Mouse (Mus musculus) cerebral cortex, adult 2 months (tissue): ENCODE data around the gene Aldh2.

ENCODE experiments used
- WGBS: fragments of 180-500 bp; shearing (Covaris S2); methylation state at CpG from one replicate; pipeline ENCODE4 v1.1.7; 2018; 5-methylcytosine and 5-hydroxymethylcytosine counted together

Gene Aldh2

DNA sequence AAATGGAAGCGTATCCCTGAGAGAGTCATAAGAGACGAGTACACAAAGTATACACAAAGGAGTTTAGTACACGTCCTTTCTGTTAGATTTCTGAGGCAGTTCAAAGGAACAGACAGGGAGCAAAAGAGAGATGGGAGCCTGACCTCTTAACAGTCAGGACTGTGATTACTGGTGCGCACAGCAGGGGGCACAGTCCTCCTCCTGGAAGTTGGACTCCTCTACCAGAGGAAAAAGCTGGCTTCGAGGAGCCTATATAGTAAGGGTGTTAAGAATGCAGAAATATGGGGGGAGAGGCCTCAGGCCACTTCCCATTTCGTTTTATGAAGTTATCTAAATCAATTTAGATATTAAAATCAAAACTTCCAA lies 47.1 kb downstream of the Aldh2 start:
- WGBS: 19% methylated on average over 6 of the region's 6 CpGs

- 1% methylated on average over 55 of the region's 55 CpGs for WGBS
Measured at GRCm38 (mm10) chr5:121545793-121546529, 47.7 kb downstream of the Aldh2 start, which contains the start of gene Mapkapk5. Mapkapk5 (minus strand) TSS chr5:121545905.

DNA sequence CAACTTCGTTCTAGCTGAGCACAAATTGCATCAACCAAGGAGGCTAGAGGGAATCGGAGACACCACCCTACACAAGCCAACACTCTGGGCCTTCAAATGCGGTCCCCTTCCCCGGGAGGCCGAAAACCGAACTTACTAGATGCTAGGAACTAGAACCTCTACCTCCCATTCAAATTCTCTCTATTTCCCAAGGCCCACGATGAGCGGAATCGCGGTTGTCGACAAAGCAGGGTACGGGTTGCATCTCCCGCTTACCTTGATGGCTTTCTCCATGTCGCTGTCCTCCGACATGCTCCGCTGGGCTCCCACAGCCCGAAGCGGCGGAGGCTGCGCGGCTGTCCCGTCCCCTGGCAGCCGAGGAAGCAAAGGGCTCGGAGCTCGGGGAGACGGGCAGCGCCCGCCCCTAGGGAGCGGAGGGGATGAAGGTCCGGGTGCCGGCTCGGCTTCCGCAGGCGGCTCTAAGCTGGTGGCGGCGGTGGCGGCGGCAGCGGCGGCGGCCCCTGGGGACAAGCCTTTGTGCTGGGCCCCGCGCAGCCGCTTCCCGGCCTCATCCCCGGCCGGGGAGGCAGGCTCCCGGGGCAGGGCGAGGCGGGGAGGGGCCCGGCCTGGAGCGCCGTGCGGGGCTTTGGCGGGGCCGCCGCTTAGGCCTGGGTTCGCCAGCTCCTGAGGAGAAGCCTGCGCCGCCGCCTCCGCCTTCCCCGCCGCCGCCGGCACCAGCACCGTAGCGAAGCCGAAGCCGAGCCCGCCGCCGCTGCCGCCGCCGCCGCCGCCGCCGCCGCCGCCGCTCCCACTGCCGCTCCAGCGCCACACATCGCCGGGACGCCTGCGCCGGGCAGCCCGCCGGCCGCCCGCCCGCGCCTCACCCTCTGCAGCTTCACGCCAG lies 48.5 kb downstream of the Aldh2 start, which contains the start of the genes Adam1a and Gm42878:
TSS of gene Adam1a (minus strand) at position 573 of the 883 bp plus-strand sequence.
TSS of gene Gm42878 (minus strand) at position 573 of the 883 bp plus-strand sequence.
- under 1% methylated on average over 74 of the region's 97 CpGs for WGBS

- WGBS: 52% methylated on average over 3 of the region's 3 CpGs
Measured at GRCm38 (mm10) chr5:121543370-121543769, 50.3 kb downstream of the Aldh2 start.

DNA sequence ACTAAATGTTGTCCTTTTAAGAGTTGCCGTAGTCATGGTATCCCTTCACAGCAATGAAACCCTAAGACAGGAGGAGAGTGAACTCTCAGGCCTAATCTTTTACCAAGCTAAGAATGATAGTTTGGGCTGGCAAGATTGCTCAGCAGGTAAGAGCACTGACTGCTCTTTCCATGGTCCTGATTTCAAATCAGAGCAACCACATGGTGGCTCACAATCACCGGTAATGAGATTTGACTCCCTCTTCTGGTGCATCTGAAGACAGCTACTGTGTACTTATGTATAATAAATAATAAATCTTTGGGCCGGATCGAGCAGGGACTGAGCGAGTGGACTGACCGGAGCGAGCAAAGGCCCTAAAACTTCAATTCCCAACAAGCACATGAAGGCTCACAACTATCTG lies 52.4 kb downstream of the Aldh2 start:
- WGBS: 62% methylated on average over 7 of the region's 7 CpGs

DNA sequence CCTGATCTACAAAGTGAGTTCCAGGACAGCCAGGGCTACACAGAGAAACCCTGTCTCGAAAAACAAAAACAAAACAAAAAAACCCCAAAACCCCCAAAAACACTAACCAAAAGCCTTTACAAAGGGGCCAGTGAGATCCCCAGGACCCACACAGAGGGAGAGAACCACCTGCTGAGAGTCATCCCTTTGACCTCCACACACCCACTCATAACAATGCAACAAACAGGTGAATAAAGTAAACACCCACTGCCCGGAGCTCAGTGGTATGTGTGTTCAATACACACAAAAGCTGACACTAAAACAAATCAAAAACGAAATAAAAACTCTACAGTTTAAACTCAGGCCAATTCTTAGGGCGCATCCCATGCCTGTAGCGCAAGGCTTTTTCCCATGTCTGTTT lies 53.6 kb downstream of the Aldh2 start:
- 85% methylated on average over 5 of the region's 5 CpGs for WGBS

- 62% methylated on average over 2 of the region's 2 CpGs for WGBS
Measured at GRCm38 (mm10) chr5:121537588-121537987, 56.0 kb downstream of the Aldh2 start.

GRCm38 (mm10) chr5:121536921-121537555 lies 56.6 kb downstream of the Aldh2 start:
- 45% methylated on average over 7 of the region's 7 CpGs for WGBS

DNA sequence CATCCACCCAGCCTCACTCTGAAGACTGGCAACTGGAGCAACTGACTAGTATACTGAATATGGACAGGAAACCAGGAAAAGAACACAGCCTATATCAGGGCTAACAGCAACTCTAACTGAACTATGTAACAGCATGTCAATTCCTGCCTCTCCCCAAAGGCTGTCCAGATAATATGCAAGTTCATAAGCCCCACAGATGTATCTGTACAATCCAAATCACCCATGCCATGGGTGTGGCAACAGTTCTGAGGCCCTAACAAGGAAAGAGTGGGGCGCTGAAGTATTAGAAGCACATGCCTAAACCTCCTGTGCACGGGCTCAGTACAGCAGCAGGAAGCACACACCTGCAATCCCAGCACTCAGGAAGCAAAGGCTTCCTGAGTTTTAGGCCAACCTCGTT lies 58.5 kb downstream of the Aldh2 start:
- whole genome bisulfite sequencing: 87% methylated on average over 3 of the region's 3 CpGs

DNA sequence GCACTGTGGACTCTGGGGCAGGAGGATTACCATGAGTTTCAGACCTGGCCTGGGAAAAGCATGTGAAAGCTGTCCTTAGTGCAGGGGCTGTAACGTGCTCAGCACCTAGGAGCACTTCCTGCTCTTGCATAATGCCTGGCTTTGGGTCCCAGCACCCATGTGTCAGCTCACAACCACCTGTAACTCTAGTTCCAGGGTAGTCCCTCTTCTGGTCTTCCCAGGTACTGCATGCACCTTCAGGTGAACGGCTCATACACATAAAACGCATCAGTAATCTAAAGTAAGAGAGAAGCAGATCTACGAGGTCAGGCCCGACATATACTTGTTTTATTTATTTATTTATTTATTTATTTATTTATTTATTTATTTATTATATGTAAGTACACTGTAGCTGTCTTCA lies 59.1 kb downstream of the Aldh2 start:
- WGBS: 94% methylated on average over 5 of the region's 5 CpGs

DNA sequence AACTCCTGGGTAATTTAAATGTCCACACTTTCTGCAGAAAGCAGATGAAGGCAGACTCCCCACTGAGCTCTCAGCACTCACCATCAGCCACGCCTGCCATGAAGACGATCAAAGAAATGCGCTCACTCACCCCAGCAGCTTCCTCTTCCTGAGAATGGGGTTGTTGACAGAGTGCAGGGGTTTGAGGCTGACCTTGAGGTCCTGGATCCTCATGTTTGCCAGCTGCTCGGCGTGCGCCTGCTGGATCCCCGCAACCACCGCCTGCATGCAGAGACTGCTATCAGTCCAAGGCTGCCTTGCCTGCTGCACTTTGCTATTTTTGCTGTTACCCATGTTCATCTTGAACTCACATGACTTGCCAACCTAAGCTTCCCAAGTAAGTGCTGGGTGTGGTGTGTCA lies 66.7 kb downstream of the Aldh2 start:
- 65% methylated on average over 8 of the region's 8 CpGs for WGBS

- 76% methylated on average over 7 of the region's 7 CpGs for WGBS
Measured at GRCm38 (mm10) chr5:121526526-121526925, 67.1 kb downstream of the Aldh2 start.

DNA sequence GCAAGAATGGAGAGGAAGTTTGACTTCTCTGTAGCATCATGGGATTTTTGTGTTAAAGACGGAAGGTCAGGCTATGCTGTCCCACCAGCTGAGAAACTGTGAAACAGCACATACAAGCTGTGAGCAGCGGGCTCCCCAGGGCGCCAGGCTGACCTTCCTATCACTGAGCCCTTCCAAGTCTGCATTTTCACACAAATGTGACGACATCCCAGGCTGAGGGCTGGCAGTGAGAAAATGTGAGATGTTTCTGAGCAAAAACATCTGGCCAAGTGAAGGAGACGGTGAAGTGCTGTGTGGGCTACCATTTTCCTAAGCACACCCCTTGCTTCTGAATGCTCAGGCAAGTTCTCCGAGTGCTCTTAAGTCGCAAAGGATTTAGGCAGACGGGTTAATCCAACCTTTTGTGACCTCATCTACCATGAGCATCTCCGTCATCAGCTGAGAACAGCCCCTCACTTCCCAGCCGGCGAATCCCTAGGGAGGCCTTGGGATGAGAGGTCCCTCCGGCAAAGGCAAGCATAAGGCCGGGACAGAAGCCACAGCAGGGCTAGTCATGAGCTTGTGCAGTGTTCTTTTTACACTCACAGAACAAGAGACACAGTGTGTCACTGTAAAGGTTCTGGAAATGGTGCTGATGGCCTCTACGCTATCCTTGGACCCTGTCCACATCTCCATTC lies 67.7 kb downstream of the Aldh2 start:
- 78% methylated on average over 14 of the region's 14 CpGs for WGBS

DNA sequence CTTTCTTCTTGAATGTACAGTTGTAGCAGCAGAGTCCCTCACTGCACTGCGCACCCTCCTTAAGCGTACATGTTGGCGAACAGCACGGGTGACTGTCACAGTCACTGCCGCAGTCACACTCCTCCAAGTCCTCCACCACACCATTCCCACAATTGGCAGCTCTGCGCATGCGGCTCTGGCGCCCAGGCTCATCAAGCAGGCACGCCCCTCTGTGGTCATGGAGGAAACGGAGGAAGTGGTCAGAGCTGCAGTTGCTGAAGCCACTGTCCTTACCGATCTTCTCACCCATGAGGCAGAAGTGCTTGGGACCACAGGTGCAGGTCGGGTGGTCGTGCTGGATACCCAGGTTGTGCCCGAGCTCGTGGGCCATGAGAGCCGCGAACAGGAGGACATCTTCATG lies 73.9 kb downstream of the Aldh2 start:
- WGBS: 87% methylated on average over 11 of the region's 17 CpGs

DNA sequence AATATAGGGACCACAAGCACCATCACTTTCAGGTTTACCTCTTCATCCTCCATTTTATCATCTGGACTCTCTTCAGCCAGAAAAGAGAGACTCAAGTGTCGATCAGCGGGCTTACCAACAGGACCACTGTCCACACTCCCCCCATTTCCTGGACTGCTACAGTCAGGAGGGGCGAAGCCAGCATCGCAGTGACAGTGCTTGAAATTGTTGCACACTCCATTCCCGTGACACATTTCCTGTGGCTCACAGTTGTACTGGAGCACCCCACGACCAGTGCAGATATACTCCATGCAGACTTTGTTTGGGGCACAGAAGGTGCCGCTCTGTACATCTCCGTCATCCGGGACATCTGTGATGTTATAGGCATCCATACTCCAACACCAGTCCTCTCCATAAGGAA lies 74.6 kb downstream of the Aldh2 start:
- 92% methylated on average over 9 of the region's 9 CpGs for WGBS
